Mouse (Mus musculus) adrenal gland, postnatal 4 days (tissue): ENCODE results near the gene Ccdc134. TPM values are rescaled to one million over a fixed set of nuclear protein-coding genes. Genes with fewer than 3 reads are reported as not detected.

Source experiments
- DNase-seq, 2 experiments: peaks; one replicate each; pipeline ENCODE4 v3.0.0; 2021 to 2022; ENCODE audit warnings: low spot score in 2 of 2, mixed read lengths in 2 of 2
- total RNA-seq, 2 experiments: library from RNA; stranded (reverse); gene quantifications; 2 replicates each; pipeline ENCODE4 v1.2.3; 2021

The Ccdc134 gene
- total RNA-seq, 2 experiments from 2014 or later: 11.1 to 11.3 TPM

DNA sequence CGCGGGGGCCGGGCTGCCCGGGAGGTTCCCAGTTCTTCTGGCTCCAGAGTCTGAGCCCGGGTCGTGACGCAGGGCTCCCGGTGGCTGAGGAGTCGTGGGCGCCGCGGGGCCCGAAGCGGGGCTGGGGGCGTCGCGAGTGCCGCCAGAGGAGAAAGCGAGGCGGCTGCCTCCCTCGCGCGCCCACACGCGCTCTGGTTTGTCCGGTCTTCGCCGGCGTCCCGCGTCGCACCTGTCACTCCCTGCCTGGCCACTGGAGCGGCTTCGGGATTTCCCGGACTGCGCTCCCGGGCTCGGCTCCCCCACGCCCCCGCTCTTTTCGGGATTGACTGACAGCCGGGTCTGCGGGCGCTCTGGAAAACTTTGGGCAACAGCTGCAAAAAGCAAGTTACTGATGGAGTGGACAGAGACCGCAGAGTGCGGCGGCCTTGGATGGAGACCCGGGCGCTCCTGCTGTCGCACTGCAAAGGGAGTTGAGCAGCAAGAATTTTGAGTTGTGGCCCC, 19.9 kb downstream of the Ccdc134 start:
- DNase-seq: peak; percentile 15 to 16

DNA sequence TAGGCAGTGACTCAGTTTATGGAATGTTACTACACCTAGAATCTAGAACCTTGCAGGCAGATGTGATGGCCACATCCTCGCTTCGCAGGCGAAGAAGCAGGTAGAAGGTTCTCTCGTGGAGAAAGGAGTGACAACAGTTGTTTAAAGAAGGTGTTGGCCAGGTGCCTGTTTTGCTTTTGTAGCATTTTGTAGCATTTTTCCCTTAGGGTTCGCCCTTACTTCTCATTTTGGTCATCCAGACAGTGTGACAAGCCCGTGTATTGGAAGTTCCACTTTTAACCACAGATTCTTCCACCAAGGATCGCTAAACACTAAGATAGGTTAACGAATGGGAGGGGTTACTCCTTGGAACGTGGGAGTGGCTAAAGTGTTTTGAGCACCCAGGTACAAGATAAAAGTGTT, 20.8 kb downstream of the Ccdc134 start:
- DNase-seq: no peak

DNA sequence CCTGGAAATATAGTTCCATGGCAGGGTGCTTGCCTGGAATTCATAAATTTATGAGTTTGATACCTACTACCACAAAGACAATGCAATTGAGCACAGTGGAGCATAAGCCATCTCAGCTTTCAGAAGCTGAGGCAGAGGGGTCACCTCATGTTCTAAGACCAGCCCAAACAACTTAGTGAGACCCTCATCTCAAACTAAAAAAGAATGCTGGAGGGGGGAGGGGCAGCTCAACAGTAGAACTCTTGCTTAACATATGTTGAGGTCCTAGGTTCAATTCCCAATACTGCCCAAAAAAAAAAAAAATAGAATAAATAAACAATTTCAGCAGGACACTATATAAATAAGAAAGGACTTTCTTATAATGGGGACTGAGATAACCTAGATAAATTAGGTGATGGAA, 22.3 kb downstream of the Ccdc134 start:
- no peak for DNase-seq

DNA sequence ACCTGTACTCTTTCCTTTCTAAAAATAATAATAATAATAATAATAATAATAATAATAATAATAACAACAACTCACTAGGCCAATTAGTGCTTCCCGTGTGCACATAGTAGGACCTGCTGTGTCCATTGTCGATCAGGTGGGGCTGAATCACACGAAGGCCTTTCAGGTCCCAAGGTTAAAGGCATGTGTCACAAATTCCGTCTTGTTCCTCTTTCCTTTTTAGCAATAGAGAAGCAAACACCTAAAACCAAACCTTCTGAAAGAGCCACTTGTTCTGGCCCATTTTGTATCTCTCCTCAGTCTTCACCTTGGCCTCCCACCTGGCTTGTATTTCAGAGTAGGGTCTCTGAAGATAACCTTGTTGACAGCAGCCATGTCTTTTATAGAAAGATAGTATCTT, 23.5 kb downstream of the Ccdc134 start:
- no peak for DNase-seq

DNA sequence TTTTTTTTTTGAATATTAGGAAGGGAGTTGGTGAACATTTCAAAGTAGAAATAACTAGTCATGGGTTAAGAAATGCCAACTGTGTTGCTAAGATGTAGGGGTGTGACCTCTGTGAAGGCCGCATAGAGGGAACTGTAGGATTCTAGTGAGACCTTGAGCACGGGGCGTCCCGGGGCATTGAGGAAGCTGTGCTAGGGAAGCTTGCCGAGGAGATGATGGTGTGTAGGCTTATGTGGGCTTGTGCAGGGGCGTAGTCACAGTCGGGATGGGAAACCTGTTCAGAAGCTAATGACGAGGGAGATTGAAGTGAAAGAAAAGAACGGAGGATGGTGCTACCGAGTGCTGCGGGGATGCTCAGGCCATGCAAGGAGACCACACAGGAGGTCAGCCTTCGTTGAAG, 24.3 kb downstream of the Ccdc134 start:
- DNase-seq: no peak

DNA sequence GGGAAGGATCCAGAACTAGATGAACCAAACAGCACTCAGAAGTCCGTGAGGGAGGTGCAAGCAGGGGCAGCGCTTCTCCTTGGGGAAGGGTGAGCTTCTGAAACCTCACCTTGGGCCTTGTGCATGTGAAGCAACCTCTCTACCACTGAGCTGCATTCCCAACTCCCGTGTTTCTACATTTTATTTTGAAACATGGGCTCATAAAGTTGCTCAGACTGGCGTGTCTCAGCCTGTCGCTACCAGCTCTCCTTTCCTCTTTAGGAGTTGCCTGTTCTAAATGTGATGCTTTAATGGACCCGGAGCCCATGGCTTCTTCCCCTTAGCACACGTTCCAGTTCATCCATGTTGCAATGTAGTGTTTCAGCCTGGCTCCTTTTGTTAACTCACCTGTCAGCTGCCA, 24.7 kb downstream of the Ccdc134 start:
- no peak for DNase-seq

DNA sequence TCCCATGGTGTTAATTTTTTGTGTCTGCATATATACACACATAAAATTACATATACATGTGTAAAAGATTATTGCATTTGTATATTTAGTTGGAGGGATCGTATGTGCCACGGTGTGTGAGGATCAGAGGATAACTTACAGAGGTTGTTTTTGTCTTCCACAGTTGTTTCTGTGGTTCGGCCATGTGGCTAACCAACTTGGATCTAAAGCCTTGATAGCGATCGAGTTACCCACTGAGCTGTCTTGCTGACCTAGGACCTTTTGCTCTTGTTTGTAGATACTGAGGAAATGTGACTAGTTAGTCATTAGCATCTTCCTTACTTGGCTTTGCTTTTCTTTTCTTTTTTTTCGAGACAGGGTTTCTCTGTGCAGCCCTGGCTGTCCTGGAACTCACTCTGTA, 28.6 kb downstream of the Ccdc134 start:
- no peak for DNase-seq

DNA sequence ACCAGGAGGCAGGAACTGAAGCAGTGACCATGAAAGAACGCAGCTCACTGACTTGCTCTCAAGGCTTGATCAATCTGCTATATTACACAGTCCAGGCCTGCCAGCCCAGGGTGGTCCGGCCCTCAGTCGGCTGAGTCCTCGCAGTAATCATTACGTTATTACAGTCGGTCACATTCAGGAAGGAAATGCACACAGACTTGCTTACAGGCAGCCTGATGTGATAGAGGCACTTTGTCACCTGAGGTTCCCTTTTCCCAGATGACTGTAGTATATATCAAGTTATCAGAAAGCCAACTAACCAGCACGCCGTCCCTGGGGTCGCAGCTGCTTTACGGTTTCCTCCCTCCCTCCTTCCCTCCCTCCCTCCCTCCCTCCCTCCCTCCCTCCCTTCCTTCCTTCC, 29.2 kb downstream of the Ccdc134 start:
- DNase-seq: no peak

DNA sequence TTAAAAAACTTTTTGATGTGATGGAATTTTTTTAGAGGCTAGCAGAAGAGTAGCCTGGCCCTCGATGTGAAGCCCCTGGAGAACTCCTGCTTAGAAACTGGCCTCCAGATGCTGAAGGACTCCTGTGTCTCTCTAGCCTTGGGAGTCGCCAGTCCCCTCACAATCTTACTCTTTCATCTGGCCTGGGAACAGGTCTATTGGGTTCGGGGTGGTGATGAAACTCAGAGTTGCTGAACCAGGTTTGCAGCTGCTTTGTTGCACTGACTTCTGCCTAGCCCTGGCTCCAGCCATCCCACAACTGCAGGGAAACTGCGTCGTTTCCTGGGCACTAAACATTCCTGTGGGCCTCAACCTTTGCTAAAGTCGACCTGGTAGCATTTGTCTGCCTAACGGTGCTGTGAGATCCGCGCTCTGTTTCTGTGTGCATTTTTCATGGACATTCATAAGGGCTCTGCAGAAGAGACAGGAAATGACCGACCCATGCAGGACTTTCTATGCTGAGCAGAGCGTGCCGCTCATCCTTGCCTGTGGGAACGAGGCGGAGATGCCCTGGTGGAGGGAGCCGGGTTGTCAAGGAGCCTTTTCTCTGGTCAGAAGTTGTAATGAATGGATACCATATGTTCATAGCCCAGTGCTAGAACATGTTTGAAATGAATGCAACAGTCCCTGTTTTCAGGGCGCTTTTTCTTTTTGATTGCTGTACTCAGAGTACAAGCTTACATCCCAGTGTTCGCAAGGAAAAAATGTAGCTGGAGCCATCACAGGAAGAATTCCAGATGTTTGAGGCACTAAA, 30.7 kb downstream of the Ccdc134 start:
- DNase-seq: no peak

DNA sequence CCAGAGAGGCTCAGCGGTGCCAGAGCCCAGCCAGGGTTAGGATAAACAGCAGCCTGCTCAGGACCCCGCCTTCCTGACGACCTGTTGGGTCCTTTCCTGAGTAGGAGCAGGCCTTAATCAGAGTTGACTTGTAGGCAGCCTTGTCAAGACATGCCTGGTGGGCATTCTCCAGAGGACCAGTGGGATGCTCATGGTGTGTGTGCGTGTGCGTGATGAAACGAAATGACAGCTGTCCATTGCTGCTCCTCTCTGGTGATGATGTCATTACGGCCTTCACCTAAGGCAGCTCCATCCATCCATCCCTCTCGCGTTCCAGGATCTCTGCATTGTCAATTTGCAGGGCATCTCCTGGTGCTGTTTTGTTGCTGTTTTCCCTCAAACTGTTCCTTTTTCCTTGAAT, 31.7 kb downstream of the Ccdc134 start:
- no peak for DNase-seq

DNA sequence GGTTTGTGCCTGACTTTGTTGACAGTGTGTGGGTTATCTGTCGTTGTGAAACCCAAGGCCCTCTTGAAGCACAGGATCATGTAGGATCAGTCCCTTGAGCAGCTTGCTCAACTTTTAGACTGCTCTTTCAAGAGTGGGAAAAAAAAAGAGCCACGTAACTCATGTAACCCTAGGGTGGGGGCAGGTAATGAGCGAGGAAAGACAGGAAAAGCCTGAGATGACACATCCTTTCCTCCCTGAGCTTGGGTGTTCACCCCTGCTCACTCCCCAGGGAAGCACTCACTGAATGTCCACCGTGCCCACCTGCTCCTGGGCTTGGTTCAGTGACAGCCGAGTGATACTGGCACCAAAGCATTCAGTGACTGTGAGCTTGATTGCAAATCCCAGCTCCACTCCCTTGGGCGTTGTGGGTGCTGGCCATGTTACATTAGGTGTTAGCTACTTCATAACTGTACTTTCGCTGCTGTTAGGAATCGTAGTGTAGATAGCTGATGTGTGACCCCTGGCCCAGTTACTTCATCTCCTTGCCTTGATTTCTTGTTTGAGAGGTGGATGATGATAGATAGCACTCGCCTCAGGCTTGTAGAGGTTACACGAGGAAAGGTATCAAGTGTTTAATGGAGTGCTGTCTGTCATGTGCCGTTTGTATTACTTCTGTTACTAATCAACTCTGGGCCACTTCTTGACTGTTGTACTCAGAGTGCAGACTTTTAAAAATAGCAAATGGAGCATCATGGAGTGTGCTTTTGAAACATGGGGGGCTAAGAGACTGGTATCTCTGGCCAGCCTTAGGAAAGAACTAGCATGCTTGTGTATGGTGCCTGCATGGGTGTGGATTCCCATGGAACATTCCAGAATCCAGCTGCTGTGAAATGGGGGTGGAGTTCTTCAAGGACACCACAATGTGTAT, 33.3 kb downstream of the Ccdc134 start:
- no peak for DNase-seq

DNA sequence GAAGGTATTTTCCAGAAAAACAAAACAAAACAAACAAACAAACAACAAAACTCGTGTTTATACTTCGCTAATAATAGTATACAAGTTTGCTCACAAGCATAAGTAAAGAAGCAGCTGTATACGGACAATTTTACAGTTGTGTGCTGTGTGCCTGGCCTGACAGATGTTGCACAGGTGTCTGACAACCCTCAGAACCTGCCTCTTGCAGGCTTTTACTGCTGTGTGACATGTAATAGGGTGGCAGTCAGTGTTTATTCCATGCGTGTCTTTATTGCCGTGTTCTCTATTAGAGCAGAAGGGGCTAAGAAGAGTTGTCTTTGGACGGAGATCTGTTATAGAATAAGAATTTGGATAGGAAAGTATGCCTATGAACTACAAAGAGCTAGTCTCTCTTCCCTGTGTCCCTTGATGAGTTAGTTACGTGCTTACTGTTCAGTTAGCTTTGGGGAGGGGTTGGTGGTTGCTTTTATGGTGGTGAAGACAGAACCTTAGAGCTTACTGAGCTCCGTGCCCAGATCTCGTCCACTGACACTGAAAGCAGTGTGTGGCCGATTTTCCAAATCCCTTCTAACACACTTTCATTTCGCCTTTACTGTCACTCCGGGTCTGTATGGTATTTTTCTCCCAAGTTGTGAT, 34.4 kb downstream of the Ccdc134 start:
- DNase-seq: no peak

DNA sequence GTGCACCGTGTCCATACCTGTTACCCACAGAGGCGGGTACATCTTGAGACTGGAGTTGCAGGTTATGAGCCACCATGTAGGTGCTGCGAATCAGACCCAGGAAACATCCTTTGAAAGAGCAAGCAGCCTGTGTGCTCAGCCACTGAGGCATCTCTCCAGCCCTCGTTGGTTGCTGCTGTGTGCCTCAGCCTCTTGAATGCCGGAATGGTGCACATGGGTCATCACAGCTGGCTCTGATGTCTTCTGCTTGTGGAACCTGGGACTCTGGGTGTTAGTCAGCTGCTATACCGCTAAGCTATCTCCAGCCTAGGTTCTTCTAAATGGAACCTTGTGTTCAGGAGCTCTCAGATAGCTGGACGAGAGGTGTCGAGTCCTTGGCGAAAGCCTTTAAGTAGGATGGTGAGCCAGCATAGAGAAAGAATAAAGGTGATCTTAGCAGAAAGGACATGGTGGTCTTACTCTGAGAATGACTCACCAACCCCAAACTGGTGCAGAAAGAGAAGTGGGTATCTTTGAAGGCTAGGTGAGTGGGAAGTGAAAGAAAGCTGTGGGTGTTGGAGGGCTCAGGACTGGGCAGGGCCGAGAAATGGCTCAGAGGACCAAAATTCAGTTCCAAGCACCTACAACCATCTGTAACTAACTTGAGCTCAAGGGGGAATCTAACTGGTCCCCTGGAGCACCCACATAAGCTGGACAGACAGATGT, 35.8 kb downstream of the Ccdc134 start:
- DNase-seq: no peak

DNA sequence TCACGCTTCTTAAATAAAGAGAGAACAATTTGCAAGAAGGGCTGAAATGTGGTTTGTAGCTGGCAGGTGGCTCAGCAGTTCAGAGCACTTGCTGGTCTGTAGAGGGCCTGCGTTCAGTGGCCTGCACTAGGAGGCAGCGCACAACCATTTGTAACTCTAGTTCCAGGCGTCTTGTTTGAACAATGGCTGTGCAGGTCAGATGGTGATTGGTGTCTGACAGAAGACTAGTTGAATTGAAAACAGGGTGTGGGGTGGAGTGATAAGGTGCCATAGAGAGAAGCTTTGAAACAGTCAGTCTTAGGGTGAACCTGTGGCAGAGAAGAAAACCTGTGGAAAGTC, 36.3 kb downstream of the Ccdc134 start:
- no peak for DNase-seq

DNA sequence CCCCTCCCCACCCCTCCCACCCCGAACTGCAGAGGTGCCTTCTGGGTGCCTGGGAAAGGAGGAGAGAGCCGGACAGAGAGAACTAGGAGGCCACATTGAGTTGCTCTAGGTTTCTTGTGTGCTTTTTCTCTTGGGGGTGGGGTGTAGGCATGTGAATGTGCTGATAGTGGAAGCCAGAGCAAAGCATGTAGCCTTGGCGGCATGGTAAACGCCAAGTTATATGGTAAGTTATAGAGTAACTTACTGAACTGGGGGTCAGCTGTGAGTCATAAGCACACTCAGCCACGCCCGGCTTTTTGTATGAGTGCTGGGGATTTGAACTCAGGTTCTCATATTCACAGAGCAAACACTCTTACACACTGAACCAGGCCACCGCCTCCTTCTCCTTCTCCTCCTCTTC, 36.8 kb downstream of the Ccdc134 start:
- DNase-seq: no peak

DNA sequence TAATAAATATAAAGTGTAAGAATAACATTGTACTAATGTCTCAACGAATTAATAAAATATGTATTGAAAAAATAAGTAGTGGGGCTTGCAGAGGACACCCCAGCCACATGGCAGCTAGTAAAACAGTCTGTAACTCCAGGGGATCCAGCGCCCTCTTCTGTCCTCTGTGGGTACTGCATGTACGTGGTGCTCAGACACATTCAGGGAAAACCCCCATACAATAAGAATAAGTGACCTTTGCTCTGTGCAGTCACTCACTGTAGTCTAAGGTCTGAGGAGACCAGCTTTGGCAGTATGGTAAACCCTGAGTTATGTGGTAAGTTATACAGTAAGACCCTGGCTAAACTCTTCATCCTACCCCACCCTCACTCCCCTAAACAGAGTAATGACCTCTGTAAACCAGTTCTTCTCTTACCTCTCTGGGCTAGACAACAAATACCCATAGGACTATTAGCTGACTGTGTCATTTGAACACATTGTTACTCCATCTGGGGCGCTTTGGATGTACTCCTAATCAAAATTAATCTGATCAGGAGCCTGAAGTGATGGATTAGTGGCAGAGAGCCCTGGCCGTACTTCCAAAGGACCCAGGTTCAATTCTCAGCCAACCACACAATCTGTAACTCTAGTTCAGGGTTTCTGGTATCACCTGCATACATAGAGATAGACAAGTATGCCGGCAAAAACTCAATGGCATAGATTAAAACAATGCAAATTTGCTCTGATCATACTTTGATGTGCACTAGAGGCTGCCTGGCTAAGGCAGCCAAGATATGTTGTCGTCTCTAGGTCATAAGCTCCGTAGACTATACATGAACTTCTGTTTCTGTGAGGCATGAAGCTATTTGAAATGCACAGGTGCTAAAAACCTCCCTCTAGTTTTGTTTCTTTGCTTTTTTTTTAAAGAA, 37.9 kb downstream of the Ccdc134 start:
- peak; percentile 61 to 68 for DNase-seq

DNA sequence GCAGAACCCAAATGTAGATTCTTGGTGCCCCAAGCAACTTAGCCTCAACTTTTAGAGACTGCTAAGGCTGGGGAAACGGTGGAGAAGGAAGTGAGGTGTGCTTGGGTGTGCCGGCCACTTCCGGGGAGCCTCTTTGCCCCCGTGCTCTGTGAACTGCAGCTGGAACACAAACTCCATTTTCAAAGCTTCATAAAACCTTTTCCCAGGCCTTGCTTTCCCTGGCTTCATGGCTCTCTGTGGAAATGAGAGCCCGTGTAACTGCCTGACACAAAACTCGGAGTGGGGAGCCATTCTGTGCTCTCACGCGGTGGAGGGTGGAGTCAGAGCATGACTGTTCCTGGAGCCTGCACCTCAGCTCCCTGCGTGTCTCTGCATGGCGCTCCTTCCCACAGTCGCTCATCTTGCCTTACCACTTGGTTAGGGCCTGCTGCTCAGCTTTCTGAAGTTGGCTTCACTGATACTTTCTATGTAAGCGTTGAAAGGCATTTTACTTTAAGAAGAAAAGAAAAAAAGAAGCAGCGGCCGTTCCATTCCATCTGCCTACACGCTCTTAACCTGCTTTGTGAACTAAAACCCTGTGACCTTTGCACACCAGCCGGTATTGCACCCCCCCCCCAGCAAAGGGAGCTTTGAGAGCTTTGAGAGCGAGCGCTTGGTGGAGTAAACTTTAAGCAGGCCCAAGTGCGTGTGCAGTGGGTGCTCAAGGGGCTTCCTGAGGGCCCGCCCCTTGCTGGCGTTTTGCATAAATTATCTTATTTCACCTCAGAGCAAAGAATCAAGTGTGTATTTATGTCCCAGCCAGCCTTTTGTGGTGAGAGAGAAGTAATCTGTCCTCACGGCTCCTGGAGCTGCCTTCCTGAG, 38.7 kb downstream of the Ccdc134 start:
- no peak for DNase-seq

DNA sequence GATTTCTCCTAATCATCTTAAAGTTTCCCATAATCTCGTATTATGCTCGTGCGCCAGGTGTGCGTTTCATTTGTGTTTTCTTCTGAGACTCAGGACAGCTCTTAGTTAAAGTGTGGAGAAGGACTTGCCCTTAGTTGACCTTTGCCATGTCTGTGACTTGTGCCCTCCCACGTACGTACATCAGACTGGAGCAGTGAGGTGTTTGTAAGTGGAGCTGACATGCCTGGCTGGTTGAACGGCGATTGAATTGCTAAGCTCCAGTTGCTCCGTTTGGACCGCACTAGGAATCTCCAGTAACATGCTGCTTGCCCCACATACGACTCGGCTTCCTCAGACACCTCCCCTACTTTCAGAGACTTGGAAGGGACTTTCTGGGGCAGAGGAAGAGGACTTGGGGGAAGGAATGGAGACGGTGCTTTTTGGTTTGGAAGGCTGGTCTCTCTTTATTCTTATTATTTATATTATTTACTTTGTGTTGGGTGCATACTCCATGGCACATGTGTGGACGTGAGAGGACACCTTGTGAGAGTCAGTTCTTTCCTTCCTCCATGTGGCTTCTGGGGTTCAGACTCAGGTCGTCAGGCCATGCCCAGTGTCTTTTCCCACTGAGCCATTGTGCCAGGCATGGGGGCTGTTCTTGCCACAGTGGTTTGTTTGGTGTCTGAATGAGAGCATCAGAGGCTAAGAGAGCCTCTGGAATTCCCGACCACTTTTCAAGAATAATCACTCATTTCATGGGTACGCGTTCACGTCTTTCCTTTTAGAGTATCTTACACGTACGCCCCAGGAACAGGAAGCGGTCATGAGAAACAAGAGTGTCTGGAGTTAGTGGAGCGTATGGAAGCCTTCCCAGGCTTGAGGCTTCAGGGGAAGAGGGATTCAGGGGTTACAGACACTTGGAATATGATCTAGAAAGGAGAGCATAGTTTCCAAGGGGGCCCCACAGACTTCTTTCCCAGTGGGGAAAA, 39.8 kb downstream of the Ccdc134 start:
- no peak for DNase-seq
